Mouse (Mus musculus) midbrain, embryonic 11.5 days (tissue): ENCODE measurements around the gene Kiss1r. TPM values are rescaled to one million over a fixed set of nuclear protein-coding genes. Genes with fewer than 3 reads are reported as not detected.

Experiments
- ATAC-seq: fragments of 200-750 bp; cut with Nextera tagmentation; 2 replicates; pipeline ENCODE4 v1.8.0; 2017; ENCODE audit warnings: moderate TSS enrichment, moderate library complexity; ENCODE audit not compliant: low FRiP score
- DNase-seq: peaks from one replicate; pipeline ENCODE4 v3.0.0; 2015; ENCODE audit warnings: low spot score; ENCODE audit errors: missing footprints
- H3K27ac ChIP-seq: fragments of 300-500 bp; sonication (generic); 2 replicates; pipeline ENCODE4 v1.5.1; 2014; ENCODE audit warnings: low read depth, low read length
- H3K27me3 ChIP-seq: fragments of 300-500 bp; sonication (generic); 2 replicates; pipeline ENCODE4 v1.6.1; 2014; ENCODE audit warnings: mild to moderate bottlenecking, low read length, moderate library complexity, mixed read lengths; ENCODE audit not compliant: control insufficient read depth, insufficient read depth
- H3K36me3 ChIP-seq: fragments of 300-500 bp; sonication (generic); 2 replicates; pipeline ENCODE4 v1.6.1; 2014; ENCODE audit warnings: mild to moderate bottlenecking, low read length, moderate library complexity, mixed read lengths; ENCODE audit not compliant: control insufficient read depth, insufficient read depth
- H3K4me1 ChIP-seq: fragments of 300-500 bp; sonication (generic); 2 replicates; pipeline ENCODE4 v1.6.1; 2014; ENCODE audit warnings: low read length; ENCODE audit not compliant: control insufficient read depth, insufficient read depth
- H3K4me2 ChIP-seq: fragments of 300-500 bp; sonication (generic); 2 replicates; pipeline ENCODE4 v1.6.1; 2014; ENCODE audit warnings: mild to moderate bottlenecking, moderate library complexity
- H3K4me3 ChIP-seq: fragments of 300-500 bp; sonication (generic); 2 replicates; pipeline ENCODE4 v1.5.1; 2014; ENCODE audit warnings: low read depth, low read length
- H3K9ac ChIP-seq: fragments of 300-500 bp; sonication (generic); 2 replicates; pipeline ENCODE4 v1.6.1; 2014; ENCODE audit warnings: low read length
- H3K9me3 ChIP-seq: fragments of 300-500 bp; sonication (generic); 2 replicates; pipeline ENCODE4 v1.6.1; 2016; ENCODE audit warnings: low read length; ENCODE audit not compliant: control insufficient read depth
- WGBS: fragments of 180-500 bp; shearing (Covaris S2); extraction: QIAGEN DNeasy Blood & Tissue Kit; methylation state at CpG from one replicate; pipeline ENCODE4 v1.1.7; 2014; 5-methylcytosine and 5-hydroxymethylcytosine counted together
- polyA plus RNA-seq: library from polyadenylated mRNA; unstranded; fragments of >200 nt; fragmentation: Nextera tagmentation; extraction: Ambion mirVana; gene quantifications from 2 replicates; pipeline ENCODE4 v1.2.1, GENCODE M21; 2014

Gene Kiss1r
- polyA plus RNA-seq, 1 experiment from 2014 or later: 0.61 TPM

DNA sequence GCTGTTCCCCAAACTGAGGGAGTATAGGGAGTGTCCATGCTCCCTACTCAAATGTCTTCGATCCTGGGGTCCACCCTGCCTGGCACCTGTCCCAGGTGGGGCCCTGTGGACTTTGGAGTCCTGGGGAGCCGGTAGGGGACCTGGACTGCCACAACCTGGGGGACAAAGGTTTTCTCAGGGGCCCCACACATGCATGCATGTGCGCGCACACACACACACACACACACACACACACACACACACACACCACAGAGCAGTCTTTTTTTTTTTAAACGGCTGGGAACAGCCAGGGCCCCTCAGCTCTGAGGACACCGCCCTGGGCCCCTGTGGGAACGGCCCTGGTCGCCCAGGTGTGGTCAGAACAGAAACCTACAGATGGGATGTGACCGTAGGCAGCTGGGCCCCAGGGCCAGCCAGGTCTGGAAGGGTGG, 26.7 kb downstream of the Kiss1r start:
- no peak overlapping the region for H3K27ac ChIP-seq

DNA sequence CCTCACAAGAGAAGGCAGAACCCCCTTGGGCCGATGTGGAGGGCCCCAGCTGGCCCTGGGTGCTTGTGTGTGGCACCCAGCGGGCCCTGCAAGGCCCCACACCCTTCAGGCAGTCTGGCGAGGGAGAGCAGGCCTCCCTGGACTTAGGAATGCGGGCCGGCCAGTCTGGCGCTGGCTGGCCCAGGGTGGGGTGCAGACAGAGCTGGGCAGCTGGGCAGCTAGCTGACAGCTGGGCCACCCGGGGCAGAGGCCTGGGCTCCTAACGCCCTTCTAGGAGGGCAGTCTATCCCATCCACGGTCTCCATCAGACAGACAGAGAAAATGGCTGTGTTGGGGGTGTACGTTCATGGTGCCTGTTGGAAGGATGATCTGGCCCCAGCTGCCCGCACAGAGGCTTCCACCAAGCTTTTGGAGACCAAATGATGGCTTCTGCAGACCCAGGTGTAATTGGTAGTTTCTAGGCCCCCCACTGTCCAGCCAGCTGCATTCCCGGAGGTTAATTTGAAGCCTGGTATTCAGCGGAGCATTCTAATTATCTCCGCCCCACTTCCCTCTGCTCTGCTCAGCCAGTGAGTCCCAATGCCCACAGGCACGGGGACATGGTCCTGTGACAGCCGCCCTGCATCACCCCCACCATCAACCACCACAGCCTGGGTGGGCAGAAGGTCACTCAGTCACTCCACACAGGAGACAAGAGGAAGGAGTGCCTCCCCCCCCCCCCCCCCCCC, 28.9 kb downstream of the Kiss1r start:
- Histone ChIP-seq H3K27ac (peak overlapping the region; percentile 68), H3K36me3 (no peaks in the 10 kb centered on the region), H3K4me1 (peaks cover 23% of the 10 kb centered on the region), H3K9ac (peak overlapping the region; percentile 27; the same call in 1 of the 2 replicates), H3K9me3 (no peaks in the 10 kb centered on the region), H3K27me3 (no peaks in the 10 kb centered on the region), H3K4me2 (peak overlapping the region; percentile 13; the same call in 1 of the 2 replicates), H3K4me3 (no peak overlapping the region)
- ATAC-seq (peak; percentile 62), DNase-seq (no peak)
- WGBS: 22% methylated on average over 16 of the region's 16 CpGs

More for the DNA sequence above, 26.7 kb downstream of the Kiss1r start:
- DNase-seq: no peak
- H3K9me3 ChIP-seq: no peaks in the 10 kb centered on the region
- no peaks in the 10 kb centered on the region for H3K27me3 ChIP-seq
- no peak overlapping the region for H3K4me3 ChIP-seq
- no peak for ATAC-seq
- no peak overlapping the region for H3K9ac ChIP-seq
- peaks cover 23% of the 10 kb centered on the region for H3K4me1 ChIP-seq
- no peaks in the 10 kb centered on the region for H3K36me3 ChIP-seq
- H3K4me2 ChIP-seq: no peak overlapping the region
- WGBS: 79% methylated on average over 9 of the region's 9 CpGs

DNA sequence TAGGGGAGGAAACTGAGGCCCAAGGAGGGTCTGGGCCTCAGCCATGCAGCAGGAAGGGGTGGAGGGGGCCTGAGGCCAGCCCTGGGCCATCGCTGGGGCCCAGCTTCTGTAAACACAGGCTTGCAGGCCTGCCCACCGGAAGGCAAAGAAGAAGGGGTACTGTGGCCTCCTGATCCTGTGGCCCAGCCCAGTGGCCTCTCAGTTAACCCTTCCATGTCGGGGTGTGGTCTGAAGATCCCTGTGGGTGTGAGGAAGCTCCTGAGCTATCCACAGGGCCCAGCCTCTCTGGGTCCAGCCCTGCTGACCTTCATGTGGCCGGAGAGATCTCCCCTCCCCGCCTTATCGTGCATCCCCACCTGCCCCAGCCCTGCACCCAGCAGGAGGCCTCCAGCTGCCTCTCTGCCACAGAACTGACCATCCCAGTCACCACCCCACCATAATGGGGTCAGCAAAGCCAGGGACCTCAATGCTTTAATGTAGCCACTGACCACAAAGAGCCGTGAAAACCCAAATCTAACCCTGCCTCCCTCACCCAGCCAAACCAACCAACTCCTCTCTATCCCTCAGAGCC, 30.1 kb downstream of the Kiss1r start:
- Histone ChIP-seq H3K27ac (peak overlapping the region; percentile 44), H3K4me1 (peaks cover 23% of the 10 kb centered on the region), H3K9ac (peak overlapping the region; percentile 30), H3K4me2 (peak overlapping the region; percentile 4; the same call in 1 of the 2 replicates), H3K9me3 (no peaks in the 10 kb centered on the region), H3K4me3 (no peak overlapping the region), H3K27me3 (no peaks in the 10 kb centered on the region), H3K36me3 (no peaks in the 10 kb centered on the region)
- ATAC-seq: no peak; the same call in 1 of the 2 replicates
- DNase-seq: no peak
- 24% methylated on average over 6 of the region's 7 CpGs for WGBS

DNA sequence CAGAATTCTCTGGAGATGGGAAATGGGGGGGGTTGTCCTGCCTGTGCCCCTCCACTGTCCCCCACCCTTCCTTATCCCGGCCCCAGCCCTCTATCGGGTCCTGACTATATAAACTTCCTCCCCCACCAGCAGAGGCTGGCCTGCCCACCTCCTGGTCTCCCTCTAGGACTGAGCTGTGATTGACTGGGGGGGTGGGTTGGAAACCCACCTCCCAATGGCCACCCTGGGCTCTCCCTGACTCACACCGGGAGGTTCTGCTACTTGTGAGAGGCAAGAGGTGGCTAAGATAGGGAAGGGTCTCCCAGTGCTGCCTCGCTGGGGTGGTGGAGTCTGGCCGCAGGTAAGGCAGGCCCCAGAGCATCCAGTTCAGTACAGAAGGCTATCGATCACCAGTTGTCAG, 30.7 kb downstream of the Kiss1r start:
- Histone ChIP-seq H3K4me3 (no peak overlapping the region), H3K27me3 (no peaks in the 10 kb centered on the region), H3K4me1 (peaks cover 23% of the 10 kb centered on the region), H3K36me3 (no peaks in the 10 kb centered on the region), H3K9ac (no peak overlapping the region), H3K27ac (no peak overlapping the region; the same call in 1 of the 2 replicates), H3K9me3 (no peaks in the 10 kb centered on the region), H3K4me2 (no peak overlapping the region)
- ATAC-seq: no peak
- WGBS: 84% methylated on average over 6 of the region's 6 CpGs
- no peak for DNase-seq

DNA sequence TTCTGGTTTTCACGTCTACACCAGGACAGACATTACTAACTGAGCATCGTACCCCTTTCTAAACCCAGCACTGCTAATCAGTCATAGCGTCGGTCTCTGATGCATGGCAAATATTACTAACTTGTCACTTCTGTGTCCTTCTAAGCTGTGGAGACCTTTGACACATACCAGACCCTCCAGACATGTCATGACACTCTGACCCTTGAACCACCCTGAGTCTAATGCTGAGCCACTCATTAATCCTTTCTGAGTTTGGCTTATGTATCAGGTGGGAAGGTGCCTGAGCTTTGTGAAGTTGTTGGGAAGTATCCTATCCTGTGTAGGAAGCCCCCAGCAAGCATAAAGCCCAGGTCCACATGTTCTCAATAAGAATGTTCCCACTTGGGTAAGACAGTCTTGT, 33.1 kb downstream of the Kiss1r start:
- Histone ChIP-seq H3K4me2 (no peak overlapping the region), H3K4me1 (peaks cover 19% of the 10 kb centered on the region), H3K9ac (no peak overlapping the region), H3K27me3 (no peaks in the 10 kb centered on the region; the same call in 1 of the 2 replicates), H3K27ac (no peak overlapping the region), H3K9me3 (no peaks in the 10 kb centered on the region), H3K4me3 (no peak overlapping the region), H3K36me3 (no peaks in the 10 kb centered on the region)
- DNase-seq (no peak), ATAC-seq (no peak)
- 93% methylated on average over 4 of the region's 4 CpGs for WGBS

DNA sequence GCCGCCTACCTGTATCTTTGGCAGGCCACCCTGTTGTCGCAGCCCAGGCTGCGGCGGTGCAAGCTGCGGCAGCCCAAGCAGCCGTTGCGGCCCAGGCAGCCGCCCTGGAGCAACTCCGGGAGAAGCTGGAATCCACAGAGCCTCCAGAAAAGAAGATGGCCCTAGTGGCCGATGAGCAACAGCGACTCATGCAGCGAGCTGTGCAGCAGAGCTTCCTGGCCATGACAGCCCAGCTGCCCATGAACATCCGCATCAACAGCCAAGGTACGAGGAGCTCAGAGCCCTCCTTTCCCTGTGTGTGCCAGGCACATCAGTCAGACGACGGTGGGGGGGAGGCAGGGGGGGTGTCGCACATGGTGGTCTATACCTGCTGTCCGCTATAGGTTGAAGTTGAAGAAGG, 33.9 kb downstream of the Kiss1r start:
- Histone ChIP-seq H3K4me2 (no peak overlapping the region), H3K9ac (no peak overlapping the region), H3K36me3 (no peaks in the 10 kb centered on the region), H3K9me3 (no peaks in the 10 kb centered on the region), H3K4me3 (no peak overlapping the region), H3K27ac (no peak overlapping the region), H3K4me1 (peaks cover 16% of the 10 kb centered on the region), H3K27me3 (no peaks in the 10 kb centered on the region; the same call in 1 of the 2 replicates)
- DNase-seq (no peak), ATAC-seq (no peak)
- 86% methylated on average over 18 of the region's 18 CpGs for WGBS

DNA sequence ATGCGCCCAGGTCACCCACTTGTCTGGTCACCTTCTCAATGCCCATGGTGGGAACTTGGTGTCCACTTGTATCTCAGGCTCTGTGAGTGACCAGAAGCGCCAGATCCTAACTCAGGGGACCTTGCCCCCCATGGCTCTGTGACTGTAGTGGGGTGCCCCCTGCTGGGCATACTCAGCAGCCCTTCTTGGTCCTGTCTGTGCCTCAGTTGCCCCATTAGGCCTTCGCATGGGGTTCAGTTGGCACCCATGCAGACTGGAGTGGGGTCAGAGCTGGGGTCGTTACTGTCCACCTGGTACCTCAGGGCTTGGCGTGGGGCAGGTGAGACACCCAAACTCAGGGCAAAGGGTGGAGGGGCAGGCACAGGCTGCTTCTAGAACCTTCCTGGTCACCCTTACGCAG, 37.2 kb downstream of the Kiss1r start:
- 87% methylated on average over 6 of the region's 6 CpGs for WGBS
- Histone ChIP-seq H3K4me3 (no peak overlapping the region), H3K9me3 (no peaks in the 10 kb centered on the region), H3K4me1 (0 out of 2 replicates have a peak, but pooled peaks cover 2% of the 10 kb centered on the region), H3K27ac (no peak overlapping the region), H3K27me3 (no peaks in the 10 kb centered on the region; the same call in 1 of the 2 replicates), H3K36me3 (no peaks in the 10 kb centered on the region), H3K4me2 (no peak overlapping the region), H3K9ac (no peak overlapping the region)
- ATAC-seq: no peak
- DNase-seq: no peak

DNA sequence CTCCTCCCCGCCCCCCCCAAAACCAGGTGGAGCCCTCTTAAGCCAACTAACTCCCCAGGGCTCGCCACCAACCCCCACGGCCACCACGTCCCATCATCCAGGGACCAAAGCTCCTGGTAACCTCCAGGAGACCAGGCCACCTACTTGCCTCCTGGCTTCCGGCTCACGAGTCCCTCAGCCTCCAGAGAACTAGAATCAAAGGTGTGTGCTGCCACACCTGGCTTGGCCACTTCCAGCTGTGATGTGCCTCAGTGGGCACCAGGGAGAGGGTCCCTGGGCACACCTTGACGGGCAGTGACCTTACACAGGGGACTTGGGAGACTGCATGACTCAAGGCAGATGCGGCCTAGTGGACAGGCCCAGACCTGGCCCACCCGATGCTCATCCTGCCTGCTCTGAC, 38.9 kb downstream of the Kiss1r start:
- no peak overlapping the region for H3K9ac ChIP-seq
- no peaks in the 10 kb centered on the region; the same call in 1 of the 2 replicates for H3K27me3 ChIP-seq
- no peak overlapping the region for H3K4me3 ChIP-seq
- no peaks in the 10 kb centered on the region for H3K36me3 ChIP-seq
- peaks cover 6% of the 10 kb centered on the region for H3K4me1 ChIP-seq
- no peak overlapping the region for H3K27ac ChIP-seq
- no peak for ATAC-seq
- DNase-seq: no peak
- WGBS: 70% methylated on average over 9 of the region's 9 CpGs
- no peaks in the 10 kb centered on the region for H3K9me3 ChIP-seq
- no peak overlapping the region for H3K4me2 ChIP-seq

DNA sequence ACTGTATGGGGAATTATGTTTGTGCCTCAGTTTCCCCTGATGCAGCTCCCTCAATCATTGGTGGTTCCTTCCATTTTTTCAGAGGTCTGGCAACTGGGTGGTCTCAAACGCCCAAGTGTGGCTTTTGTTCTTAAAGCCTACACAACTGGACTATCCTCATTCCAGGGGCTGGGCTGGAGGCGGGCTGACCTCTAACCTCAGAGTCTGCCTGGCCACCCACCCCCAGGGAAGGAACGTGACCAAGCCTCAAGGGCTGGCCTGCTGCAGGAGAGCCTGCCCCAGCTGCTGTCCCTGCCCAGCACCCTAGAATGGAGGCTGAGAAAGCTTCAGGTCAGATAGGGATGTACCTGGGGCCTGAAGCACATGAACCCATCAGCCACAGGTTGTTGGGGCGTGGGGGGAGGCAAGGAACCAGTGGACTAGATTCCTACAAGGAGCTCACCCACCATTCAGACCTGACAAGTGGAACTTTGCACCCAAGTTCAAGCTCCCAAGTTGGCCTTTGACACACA, 39.9 kb downstream of the Kiss1r start:
- peaks cover 4% of the 10 kb centered on the region; the same call in 1 of the 2 replicates for H3K36me3 ChIP-seq
- peaks cover 10% of the 10 kb centered on the region for H3K4me1 ChIP-seq
- no peaks in the 10 kb centered on the region; the same call in 1 of the 2 replicates for H3K27me3 ChIP-seq
- no peak for DNase-seq
- no peak overlapping the region for H3K4me3 ChIP-seq
- H3K9ac ChIP-seq: no peak overlapping the region
- H3K9me3 ChIP-seq: no peaks in the 10 kb centered on the region
- no peak overlapping the region for H3K4me2 ChIP-seq
- 10% methylated on average over 4 of the region's 4 CpGs for WGBS
- no peak overlapping the region for H3K27ac ChIP-seq
- ATAC-seq: no peak
